ENCODE assay signal across 8 mouse cellular contexts in the genomic region with DNA sequence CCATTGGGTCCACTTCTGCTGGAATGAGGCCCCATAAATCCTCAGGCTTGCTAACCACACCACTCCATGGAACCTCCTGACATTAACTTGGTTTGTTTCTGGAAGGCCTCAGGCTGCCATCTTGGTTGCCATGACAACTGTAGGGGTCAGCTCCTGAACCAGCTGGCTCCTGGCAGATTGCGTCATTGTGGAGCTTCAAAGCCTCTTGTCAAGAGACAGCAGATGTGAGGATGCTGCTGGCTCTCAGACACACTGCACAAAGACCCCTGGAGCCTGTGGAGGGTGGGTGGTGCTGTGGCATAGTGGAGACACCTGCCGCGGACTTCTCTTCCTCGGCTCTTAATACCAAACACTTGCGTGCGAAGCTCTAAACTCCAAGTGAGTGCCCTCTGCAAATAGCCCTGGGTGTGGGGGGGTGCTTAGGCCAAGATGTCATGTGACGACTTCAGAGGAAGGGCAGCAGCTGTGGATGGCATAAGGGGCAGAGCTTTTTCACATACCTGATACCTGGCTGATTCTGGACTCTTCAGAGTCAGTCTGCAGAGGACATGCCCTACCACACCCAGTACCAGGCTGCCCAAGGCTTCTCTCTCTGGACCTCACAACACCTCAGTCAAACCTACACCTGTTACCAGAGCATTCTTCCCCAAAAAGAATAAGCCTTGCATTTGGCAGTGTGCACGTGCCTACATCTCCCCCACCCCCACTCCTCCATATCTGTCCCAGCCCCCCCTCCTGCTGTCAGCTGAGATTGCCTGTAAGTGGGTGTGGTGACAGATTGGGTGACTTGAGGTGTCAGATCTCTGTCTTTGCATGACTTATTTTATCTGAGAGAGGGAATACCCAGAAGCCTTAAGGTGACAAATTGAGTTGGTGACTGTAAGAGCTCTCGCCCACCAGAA. TPM values are rescaled to one million over a fixed set of nuclear protein-coding genes. Genes with fewer than 3 reads are reported as not detected.
DNase-seq lines count a peak whose midpoint lies in the region; ATAC-seq and TF ChIP-seq lines count a peak whose summit lies in the region.

No protein-coding gene starts in this region.

- 0 out of 2 replicates have a peak, but pooled peaks cover 5% of the 10 kb centered on the region for H3K4me1 ChIP-seq in intestine, embryonic 16.5 days (ENCODE audit: control insufficient read depth, insufficient read depth, low read length)
- H3K4me1 ChIP-seq in intestine, postnatal 0 days (replicated peaks; ENCODE audit: control insufficient read depth, insufficient read depth, low read length): no peaks in the 10 kb centered on the region
- peaks cover 4% of the 10 kb centered on the region; the same call in 1 of the 2 replicates for H3K4me1 ChIP-seq in midbrain, postnatal 0 days (ENCODE audit: insufficient read depth, low read length)

- no peak for TF ChIP-seq CTCF in intestine, postnatal 0 days (IDR thresholded peaks at IDR 0.05; ENCODE audit: low read depth)
- no peak for TF ChIP-seq CTCF in midbrain, postnatal 0 days (IDR thresholded peaks at IDR 0.05)

- DNase-seq in embryo, embryonic 10.5 days (ENCODE audit: low spot score): peak; percentile 75
- peak; percentile 11 for DNase-seq in forelimb bud, embryonic 11.5 days (ENCODE audit: low read depth, low spot score)
- DNase-seq in midbrain, postnatal 0 days (ENCODE audit: low spot score): peak; percentile 85
- DNase-seq in natural killer cell, adult 2 months (ENCODE audit: low spot score in 2 of 2): no peak
- no peak for DNase-seq in thymus, postnatal 36 days
- DNase-seq in layer of hippocampus, adult 9-11 months: no peak

- 0 out of 2 replicates have a peak, but pooled peaks have one; percentile 26 for ATAC-seq in intestine, embryonic 16.5 days
- ATAC-seq in intestine, postnatal 0 days: no peak
- peak; percentile 55 for ATAC-seq in midbrain, postnatal 0 days (ENCODE audit: low FRiP score)

- H3K36me3 ChIP-seq in intestine, embryonic 16.5 days (ENCODE audit: control insufficient read depth, insufficient read depth, low read length): peaks cover 20% of the 10 kb centered on the region
- peaks cover 65% of the 10 kb centered on the region for H3K36me3 ChIP-seq in intestine, postnatal 0 days (ENCODE audit: control insufficient read depth, insufficient read depth)
- peaks cover 72% of the 10 kb centered on the region for H3K36me3 ChIP-seq in midbrain, postnatal 0 days (ENCODE audit: insufficient read depth, low read length)

- no peak overlapping the region for H3K4me3 ChIP-seq in intestine, embryonic 16.5 days (ENCODE audit: low read length)
- no peak overlapping the region for H3K4me3 ChIP-seq in intestine, postnatal 0 days (ENCODE audit: low read depth, low read length)
- no peak overlapping the region for H3K4me3 ChIP-seq in midbrain, postnatal 0 days (ENCODE audit: low read depth, low read length)

- H3K9me3 ChIP-seq in intestine, embryonic 16.5 days (ENCODE audit: control insufficient read depth, low read length): no peaks in the 10 kb centered on the region
- no peaks in the 10 kb centered on the region for H3K9me3 ChIP-seq in intestine, postnatal 0 days (ENCODE audit: control insufficient read depth)
- no peaks in the 10 kb centered on the region for H3K9me3 ChIP-seq in midbrain, postnatal 0 days (ENCODE audit: low read length)

- H3K9ac ChIP-seq in intestine, embryonic 16.5 days (ENCODE audit: low read depth, low read length): no peak overlapping the region
- no peak overlapping the region for H3K9ac ChIP-seq in intestine, postnatal 0 days (ENCODE audit: low read depth, low read length)
- H3K9ac ChIP-seq in midbrain, postnatal 0 days (replicated peaks; ENCODE audit: low read length, poor library complexity, severe bottlenecking): no peak overlapping the region

- H3K4me2 ChIP-seq in intestine, embryonic 16.5 days (ENCODE audit: low read depth, low read length): no peak overlapping the region
- H3K4me2 ChIP-seq in intestine, postnatal 0 days (replicated peaks; ENCODE audit: low read depth): no peak overlapping the region
- no peak overlapping the region for H3K4me2 ChIP-seq in midbrain, postnatal 0 days (ENCODE audit: low read depth, low read length, poor library complexity, severe bottlenecking)

- H3K27ac ChIP-seq in intestine, embryonic 16.5 days (ENCODE audit: low read length): no peak overlapping the region
- no peak overlapping the region for H3K27ac ChIP-seq in intestine, postnatal 0 days (ENCODE audit: low read depth, low read length)
- peak overlapping the region; percentile 38; the same call in 1 of the 2 replicates for H3K27ac ChIP-seq in midbrain, postnatal 0 days (ENCODE audit: low read depth, low read length)

- WGBS in intestine, embryonic 16.5 days: 72% methylated on average over 9 of the region's 9 CpGs
- WGBS in intestine, postnatal 0 days: 81% methylated on average over 9 of the region's 9 CpGs
- 49% methylated on average over 9 of the region's 9 CpGs for WGBS in midbrain, postnatal 0 days

- no peaks in the 10 kb centered on the region for H3K27me3 ChIP-seq in intestine, embryonic 16.5 days (replicated peaks; ENCODE audit: control insufficient read depth, insufficient read depth, low read length)
- H3K27me3 ChIP-seq in intestine, postnatal 0 days (replicated peaks; ENCODE audit: control insufficient read depth, insufficient read depth, low read length): no peaks in the 10 kb centered on the region
- no peaks in the 10 kb centered on the region for H3K27me3 ChIP-seq in midbrain, postnatal 0 days (ENCODE audit: insufficient read depth, low read length)

RNA-seq across cellular contexts. Expression of gene Atp6v0e, which starts 18.3 kb away (rescaled TPM):
- 311 and 334 TPM in 2 replicates for polyA plus RNA-seq in intestine, embryonic 16.5 days (2015; fragmentation: Nextera tagmentation; extraction: Ambion mirVana)
- polyA plus RNA-seq in intestine, postnatal 0 days (2015; fragmentation: Nextera tagmentation; extraction: Ambion mirVana): 523 and 571 TPM in 2 replicates
- total RNA-seq in midbrain, postnatal 0 days (2014; rRNA removed): 45.0 and 85.3 TPM in 2 replicates
- 80.6 and 86.8 TPM in 2 replicates for polyA plus RNA-seq in midbrain, postnatal 0 days (2015; fragmentation: Nextera tagmentation; extraction: Ambion mirVana)

Comparison
In these comparisons a context has a peak if more than half of its experiments do, and no peak if none do; other contexts are left out.
1. DNase-seq: peak in embryo, embryonic 10.5 days (single experiment), forelimb bud, embryonic 11.5 days (single experiment) and midbrain, postnatal 0 days (single experiment); none in natural killer cell, adult 2 months (0 of 2), thymus, postnatal 36 days (0 of 2) and layer of hippocampus, adult 9-11 months (single experiment).